Comparison of ENCODE assay signal across 9 mouse cellular contexts in the genomic region with DNA sequence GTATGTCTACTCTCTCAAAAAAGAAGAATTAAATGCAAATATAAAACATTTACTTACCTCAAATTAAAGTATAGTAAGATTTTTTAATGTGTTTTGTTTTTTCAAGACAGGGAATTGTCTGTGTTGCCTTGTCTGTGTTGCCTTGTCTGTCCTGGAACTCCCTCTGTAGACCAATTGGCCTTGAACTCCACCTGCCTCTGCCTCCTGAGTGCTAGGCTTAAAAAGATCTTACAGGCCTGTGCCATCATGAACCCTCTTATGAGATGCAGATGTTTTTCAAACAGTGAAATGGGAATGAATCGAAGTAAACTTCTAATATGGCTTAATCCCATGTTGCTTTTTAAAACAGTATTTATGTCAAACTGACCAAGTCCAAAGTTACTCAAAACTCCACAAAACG. TPM values are rescaled to one million over a fixed set of nuclear protein-coding genes. Genes with fewer than 3 reads are reported as not detected.
DNase-seq lines count a peak whose midpoint lies in the region; ATAC-seq and TF ChIP-seq lines count a peak whose summit lies in the region.
"Had no signal": no experiment of that assay in that cellular context is flagged by ENCODE, and none has a peak within 500 bp of the region (broad histone marks: within the 10 kb centered on the region; RNA-seq: fewer than 3 reads in every experiment).

No protein-coding gene starts in this region.

- H3K27me3 ChIP-seq in liver, adult 2 months (ENCODE audit: control insufficient read depth, insufficient read depth, low read length), result no peaks in the 10 kb centered on the region
- H3K27me3 ChIP-seq in embryonic facial prominence, embryonic 13.5 days, result no peaks in the 10 kb centered on the region
- no peaks in the 10 kb centered on the region for H3K27me3 ChIP-seq in intestine, embryonic 15.5 days (replicated peaks)
- H3K27me3 ChIP-seq in myocyte (ENCODE audit: control insufficient read depth, insufficient read depth, insufficient read length), result no peaks in the 10 kb centered on the region

- H3ac ChIP-seq in myocyte (ENCODE audit: control insufficient read depth, insufficient read length), result no peak overlapping the region

- H3K36me3 ChIP-seq in liver, adult 2 months (ENCODE audit: control insufficient read depth, insufficient read depth, low read length), result no peaks in the 10 kb centered on the region
- H3K36me3 ChIP-seq in embryonic facial prominence, embryonic 13.5 days, result no peaks in the 10 kb centered on the region
- H3K36me3 ChIP-seq in intestine, embryonic 15.5 days, result no peaks in the 10 kb centered on the region
- no peaks in the 10 kb centered on the region for H3K36me3 ChIP-seq in myocyte (ENCODE audit: control insufficient read depth, insufficient read depth)

- H3K4me3 ChIP-seq in liver, adult 2 months (ENCODE audit: insufficient read depth, low read depth, low read length), result peak overlapping the region; percentile 16; the same call in 1 of the 2 replicates
- H3K4me3 ChIP-seq in embryonic facial prominence, embryonic 13.5 days, result peak overlapping the region; percentile 95
- peak overlapping the region; percentile 96 for H3K4me3 ChIP-seq in intestine, embryonic 15.5 days (replicated peaks)
- peak overlapping the region; percentile 57 for H3K4me3 ChIP-seq in myocyte

- ATAC-seq in embryonic facial prominence, embryonic 13.5 days (ENCODE audit: insufficient number of reproducible peaks, insufficient read depth, low FRiP score, low TSS enrichment, low read depth), result no peak
- ATAC-seq in intestine, embryonic 15.5 days, result no peak
- ATAC-seq: inflammation-experienced regulatory T-cells, adult 6 months had no signal

- H3K4me1 ChIP-seq in liver, adult 2 months (ENCODE audit: control insufficient read depth, insufficient read depth, low read length), result peaks cover 6% of the 10 kb centered on the region; the same call in 1 of the 2 replicates
- H3K4me1 ChIP-seq in embryonic facial prominence, embryonic 13.5 days, result peaks cover 13% of the 10 kb centered on the region
- peaks cover 3% of the 10 kb centered on the region; the same call in 1 of the 2 replicates for H3K4me1 ChIP-seq in intestine, embryonic 15.5 days (replicated peaks)

- peak overlapping the region; percentile 73 for H3K4me2 ChIP-seq in embryonic facial prominence, embryonic 13.5 days
- H3K4me2 ChIP-seq in intestine, embryonic 15.5 days (replicated peaks), result peak overlapping the region; percentile 69
- H3K4me2 ChIP-seq in myocyte (ENCODE audit: low read depth), result peak overlapping the region; percentile 88

- H3K79me2 ChIP-seq in liver, adult 2 months (ENCODE audit: control insufficient read depth, insufficient read depth, low read length), result peaks cover 22% of the 10 kb centered on the region; the same call in 1 of the 2 replicates
- peaks cover 59% of the 10 kb centered on the region for H3K79me2 ChIP-seq in myocyte (ENCODE audit: control insufficient read depth, insufficient read depth)

- H3K9me3 ChIP-seq in embryonic facial prominence, embryonic 13.5 days, result no peaks in the 10 kb centered on the region
- no peaks in the 10 kb centered on the region for H3K9me3 ChIP-seq in intestine, embryonic 15.5 days

- H3K27ac ChIP-seq in liver, adult 2 months (replicated peaks; ENCODE audit: insufficient read depth, low read depth, low read length), result no peak overlapping the region
- H3K27ac ChIP-seq in embryonic facial prominence, embryonic 13.5 days, result no peak overlapping the region
- no peak overlapping the region for H3K27ac ChIP-seq in intestine, embryonic 15.5 days

- no peak for TF ChIP-seq CTCF in liver, adult 2 months (IDR thresholded peaks at IDR 0.05; ENCODE audit: low read depth, low read length)

- no peak overlapping the region for H3K9ac ChIP-seq in liver, adult 2 months (ENCODE audit: low read depth, low read length)
- H3K9ac ChIP-seq in embryonic facial prominence, embryonic 13.5 days, result peak overlapping the region; percentile 95
- peak overlapping the region; percentile 93; the same call in 1 of the 2 replicates for H3K9ac ChIP-seq in intestine, embryonic 15.5 days

- TF ChIP-seq POLR2A in liver, adult 2 months (IDR thresholded peaks at IDR 0.05; ENCODE audit: extremely low read depth, insufficient read depth, low read length), result no peak
- TF ChIP-seq POLR2A in myocyte (IDR thresholded peaks at IDR 0.05; ENCODE audit: insufficient read length, low read depth), result no peak

- 31% methylated on average over 2 of the region's 2 CpGs for WGBS in liver, adult 2 months
- whole genome bisulfite sequencing in embryonic facial prominence, embryonic 13.5 days, result 22% methylated on average over 2 of the region's 2 CpGs
- WGBS in intestine, embryonic 15.5 days, result 42% methylated on average over 2 of the region's 2 CpGs

- DNase-seq in liver, adult 2 months (ENCODE audit: extremely low read depth, low read depth, low spot score), result peak; percentile 49
- no peak for DNase-seq in liver
- DNase-seq in adrenal gland, postnatal 14 days, result no peak
- no peak for DNase-seq in thymus, adult 18-20 months
- DNase-seq in cerebellum, adult 11 months, result no peak

TF ChIP-seq in myocyte, 11 proteins besides CTCF, POLR2A, EP300 and RAD21:
- TF ChIP-seq SRF (IDR thresholded peaks at IDR 0.05; ENCODE audit: control insufficient read depth, insufficient read length, low read depth) (no peak), MAX (IDR thresholded peaks at IDR 0.05; ENCODE audit: low read depth) (no peak), USF1 (IDR thresholded peaks at IDR 0.05; ENCODE audit: low read depth) (no peak), POLR2AphosphoS2 (IDR thresholded peaks at IDR 0.05; ENCODE audit: insufficient read length, low read depth) (no peak), E2F4 (IDR thresholded peaks at IDR 0.05; ENCODE audit: insufficient read depth) (no peak), REST (IDR thresholded peaks at IDR 0.05; ENCODE audit: insufficient read depth, insufficient read length) (no peak), CEBPB (IDR thresholded peaks at IDR 0.05; ENCODE audit: insufficient read depth, poor library complexity, severe bottlenecking) (no peak), TCF12 (IDR thresholded peaks at IDR 0.05; ENCODE audit: insufficient read depth, poor library complexity, severe bottlenecking) (no peak), MYOG (IDR thresholded peaks at IDR 0.05; ENCODE audit: control insufficient read depth in 1 of 3, insufficient read depth in 1 of 3, insufficient read length in 2 of 3, low read depth in 2 of 3) (no peak), TCF3 (IDR thresholded peaks at IDR 0.05; ENCODE audit: insufficient read length, low read depth) (no peak), MYOD1 (IDR thresholded peaks at IDR 0.05; ENCODE audit: control insufficient read depth in 1 of 3, insufficient read length in 2 of 3, low read depth in 2 of 3) (no peak)

RNA-seq across cellular contexts. Expression of a gene that starts 1.9 kb away (rescaled TPM):
- total RNA-seq in liver, adult 2 months (2014; rRNA removed), result 20.1 and 23.4 TPM in 2 replicates
- 4.4 and 5.1 TPM in 2 replicates for polyA plus RNA-seq in liver, adult 2 months (2012; rRNA removed)
- 16.7 and 19.2 TPM in 2 replicates for polyA plus RNA-seq in embryonic facial prominence, embryonic 13.5 days (2015; fragmentation: Nextera tagmentation; extraction: Ambion mirVana)
- 11.5 and 11.8 TPM in 2 replicates for polyA plus RNA-seq in intestine, embryonic 15.5 days (2015; fragmentation: Nextera tagmentation; extraction: Ambion mirVana)
- 4.1 TPM for polyA plus RNA-seq in myocyte (2012; fragmentation: generic; extraction: Trizol)
- 54.3 and 55.9 TPM in 2 replicates for total RNA-seq in adrenal gland, postnatal 14 days (2021)

RNA-seq across cellular contexts. Expression of a gene that starts 19.2 kb away (rescaled TPM):
- not detected in 2 replicates for total RNA-seq in liver, adult 2 months (2014; rRNA removed)
- polyA plus RNA-seq in liver, adult 2 months (2012; rRNA removed), result not detected in 2 replicates
- 0.12 TPM in 1 of 2 replicates, not detected in the other for polyA plus RNA-seq in embryonic facial prominence, embryonic 13.5 days (2015; fragmentation: Nextera tagmentation; extraction: Ambion mirVana)
- polyA plus RNA-seq in intestine, embryonic 15.5 days (2015; fragmentation: Nextera tagmentation; extraction: Ambion mirVana), result 0.11 TPM in 1 of 2 replicates, not detected in the other
- not detected for polyA plus RNA-seq in myocyte (2012; fragmentation: generic; extraction: Trizol)
- not detected in 2 replicates for total RNA-seq in adrenal gland, postnatal 14 days (2021)

Comparison
In these comparisons a context has a peak if more than half of its experiments do, and no peak if none do; other contexts are left out.
1. H3K4me3 ChIP-seq: peak in every context shown above with its lines; median percentile 96 in intestine, embryonic 15.5 days; 95 in embryonic facial prominence, embryonic 13.5 days; 57 in myocyte; 16 in liver, adult 2 months.